Mouse (Mus musculus) heart, adult 11 months (tissue): Measurements from ENCODE around the gene Megf9.

ENCODE experiments used
- DNase-seq: peaks from one replicate; pipeline ENCODE4 v3.0.0; 2022

The Megf9 gene

GRCm38 (mm10) chr4:70521506-70522292, 13.1 kb downstream of the Megf9 start:
- DNase-seq = no peak

- DNase-seq = no peak
Observed at GRCm38 (mm10) chr4:70517646-70518045, 17.1 kb downstream of the Megf9 start.

- peak; percentile 83 for DNase-seq
Observed at GRCm38 (mm10) chr4:70516289-70516688, 18.5 kb downstream of the Megf9 start.

GRCm38 (mm10) chr4:70515514-70515913, 19.3 kb downstream of the Megf9 start:
- no peak for DNase-seq

GRCm38 (mm10) chr4:70509987-70510386, 24.8 kb downstream of the Megf9 start:
- DNase-seq = no peak

GRCm38 (mm10) chr4:70509565-70509964, 25.2 kb downstream of the Megf9 start:
- no peak for DNase-seq

GRCm38 (mm10) chr4:70508207-70508606, 26.6 kb downstream of the Megf9 start:
- no peak for DNase-seq

GRCm38 (mm10) chr4:70505951-70506350, 28.8 kb downstream of the Megf9 start:
- no peak for DNase-seq

- no peak for DNase-seq
Observed at GRCm38 (mm10) chr4:70503827-70504226, 31.0 kb downstream of the Megf9 start.

- no peak for DNase-seq
Observed at GRCm38 (mm10) chr4:70499285-70499684, 35.5 kb downstream of the Megf9 start.

- no peak for DNase-seq
Observed at GRCm38 (mm10) chr4:70496978-70497377, 37.8 kb downstream of the Megf9 start.

- no peak for DNase-seq
Observed at GRCm38 (mm10) chr4:70489792-70490191, 45.0 kb downstream of the Megf9 start.

- DNase-seq = no peak
Observed at GRCm38 (mm10) chr4:70488415-70488814, 46.4 kb downstream of the Megf9 start.

- DNase-seq = no peak
Observed at GRCm38 (mm10) chr4:70484134-70484533, 50.7 kb downstream of the Megf9 start.

GRCm38 (mm10) chr4:70481931-70482330, 52.9 kb downstream of the Megf9 start:
- DNase-seq = no peak

- DNase-seq = no peak
Observed at GRCm38 (mm10) chr4:70471398-70471797, 63.4 kb downstream of the Megf9 start.

GRCm38 (mm10) chr4:70465921-70466689, 68.7 kb downstream of the Megf9 start:
- no peak for DNase-seq

GRCm38 (mm10) chr4:70463302-70463701, 71.5 kb downstream of the Megf9 start:
- DNase-seq = no peak

GRCm38 (mm10) chr4:70461416-70461815, 73.4 kb downstream of the Megf9 start:
- no peak for DNase-seq

- DNase-seq = no peak
Observed at GRCm38 (mm10) chr4:70452161-70452560, 82.6 kb downstream of the Megf9 start.

- DNase-seq = no peak
Observed at GRCm38 (mm10) chr4:70451750-70452149, 83.0 kb downstream of the Megf9 start.

GRCm38 (mm10) chr4:70449668-70450067, 85.1 kb downstream of the Megf9 start:
- no peak for DNase-seq

- no peak for DNase-seq
Observed at GRCm38 (mm10) chr4:70446774-70447173, 88.0 kb downstream of the Megf9 start.

- DNase-seq = peak; percentile 16
Observed at GRCm38 (mm10) chr4:70420202-70420601, 114.6 kb downstream of the Megf9 start.
